Mouse (Mus musculus) embryo, embryonic 10 days (tissue): Measurements from ENCODE around the gene Ncbp3.

ENCODE experiments used
- DNase-seq: peaks from one replicate; pipeline ENCODE4 v3.0.0-alpha.2; 2015; ENCODE audit warnings: low spot score

Ncbp3 gene

GRCm38 (mm10) chr11:73137116-73137515 lies 89.5 kb downstream of the Ncbp3 start:
- no peak for DNase-seq

GRCm38 (mm10) chr11:73137591-73138501 lies 90.3 kb downstream of the Ncbp3 start, which contains the start of gene Haspin:
Haspin (minus strand) TSS chr11:73138294.
- peak; percentile 91 for DNase-seq
